Mouse (Mus musculus) forebrain, embryonic 12.5 days (tissue): ENCODE measurements around the gene Rhbdd1. TPM values are rescaled to one million over a fixed set of nuclear protein-coding genes. Genes with fewer than 3 reads are reported as not detected.
A peak's percentile ranks its signal among the peaks of the same experiment; 100 is the strongest.

Experiments used
- ATAC-seq: fragments of 200-750 bp; cut with Nextera tagmentation; 2 replicates; pipeline ENCODE4 v1.8.0; 2017; ENCODE audit warnings: moderate TSS enrichment; ENCODE audit not compliant: low FRiP score
- H3K27ac ChIP-seq: fragments of 300-500 bp; sonication (generic); 2 replicates; pipeline ENCODE4 v1.5.1; 2016; ENCODE audit warnings: mild to moderate bottlenecking
- H3K27me3 ChIP-seq: fragments of 300-500 bp; sonication (generic); 2 replicates; pipeline ENCODE4 v1.6.1; 2016; ENCODE audit warnings: mild to moderate bottlenecking
- H3K36me3 ChIP-seq: fragments of 300-500 bp; sonication (generic); replicated peaks from 2 replicates; pipeline ENCODE4 v1.6.1; 2016; ENCODE audit warnings: mild to moderate bottlenecking
- H3K4me1 ChIP-seq: fragments of 300-500 bp; sonication (generic); 2 replicates; pipeline ENCODE4 v1.6.1; 2016
- H3K4me2 ChIP-seq: fragments of 300-500 bp; sonication (generic); 2 replicates; pipeline ENCODE4 v1.6.1; 2016; ENCODE audit warnings: mild to moderate bottlenecking, moderate library complexity
- H3K4me3 ChIP-seq: fragments of 300-500 bp; sonication (generic); replicated peaks from 2 replicates; pipeline ENCODE4 v1.5.1; 2016; ENCODE audit warnings: mild to moderate bottlenecking
- H3K9ac ChIP-seq: fragments of 300-500 bp; sonication (generic); 2 replicates; pipeline ENCODE4 v1.6.1; 2016; ENCODE audit warnings: mild to moderate bottlenecking
- H3K9me3 ChIP-seq: fragments of 300-500 bp; sonication (generic); 2 replicates; pipeline ENCODE4 v1.6.1; 2016
- WGBS: fragments of 180-500 bp; shearing (Covaris S2); methylation state at CpG from one replicate; pipeline ENCODE4 v1.1.7; 2016; 5-methylcytosine and 5-hydroxymethylcytosine counted together
- polyA plus RNA-seq: library from polyadenylated mRNA; unstranded; fragments of >200 nt; fragmentation: Nextera tagmentation; extraction: Ambion mirVana; gene quantifications from 2 replicates; pipeline ENCODE4 v1.2.1, GENCODE M21; 2016

The Rhbdd1 gene
- polyA plus RNA-seq, 1 experiment from 2014 or later, result 8.9 TPM

DNA sequence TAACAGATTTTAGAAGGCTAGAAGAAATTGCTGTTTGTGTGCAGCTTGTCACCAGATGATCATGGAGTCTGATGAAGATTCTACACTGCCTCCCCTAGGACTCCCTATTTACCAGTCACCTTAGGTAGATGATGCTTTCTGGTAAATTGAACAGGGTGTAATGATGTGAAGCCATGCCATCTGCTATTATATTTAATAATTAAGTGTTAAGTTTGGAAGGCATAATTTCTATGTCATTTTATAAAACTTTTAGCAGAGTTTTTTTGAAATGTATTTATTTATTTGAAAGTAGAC lies 13.6 kb downstream of the Rhbdd1 start:
- H3K27ac ChIP-seq, result no peak overlapping the region
- peaks cover 16% of the 10 kb centered on the region for H3K4me1 ChIP-seq
- no peak overlapping the region for H3K9ac ChIP-seq
- H3K4me2 ChIP-seq, result no peak overlapping the region
- ATAC-seq, result peak; percentile 51
- no peaks in the 10 kb centered on the region for H3K9me3 ChIP-seq
- H3K4me3 ChIP-seq, result no peak overlapping the region
- H3K27me3 ChIP-seq, result no peaks in the 10 kb centered on the region
- H3K36me3 ChIP-seq, result no peaks in the 10 kb centered on the region

DNA sequence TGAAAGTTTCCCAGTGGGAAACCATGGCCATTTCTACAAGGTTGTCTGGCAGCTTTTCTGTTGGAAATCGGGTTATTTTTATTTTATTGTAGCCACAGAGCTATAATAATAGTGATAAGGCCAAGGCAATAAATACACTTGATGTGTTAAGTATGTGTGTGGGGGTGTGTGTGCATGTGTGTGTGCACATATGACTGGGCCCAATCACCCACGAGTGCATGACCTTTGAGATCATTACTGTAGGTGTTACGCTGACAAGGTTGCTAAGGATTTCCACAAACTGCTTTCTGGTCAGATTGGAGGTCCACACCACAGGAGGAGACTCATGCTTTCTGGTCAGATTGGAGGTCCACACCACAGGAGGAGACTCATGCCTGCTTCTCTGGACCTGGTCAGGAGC lies 18.3 kb downstream of the Rhbdd1 start:
- no peak for ATAC-seq
- 87% methylated on average over 3 of the region's 3 CpGs for WGBS
- Histone ChIP-seq H3K4me2 (no peak overlapping the region), H3K27ac (no peak overlapping the region), H3K9ac (no peak overlapping the region), H3K9me3 (no peaks in the 10 kb centered on the region), H3K27me3 (no peaks in the 10 kb centered on the region), H3K36me3 (no peaks in the 10 kb centered on the region), H3K4me3 (no peak overlapping the region), H3K4me1 (peaks cover 9% of the 10 kb centered on the region)

GRCm38 (mm10) chr1:82353089-82353488 lies 36.8 kb downstream of the Rhbdd1 start:
- no peaks in the 10 kb centered on the region for H3K9me3 ChIP-seq
- no peak overlapping the region for H3K9ac ChIP-seq
- H3K27me3 ChIP-seq, result no peaks in the 10 kb centered on the region
- WGBS, result 88% methylated on average over 2 of the region's 2 CpGs
- H3K4me1 ChIP-seq, result no peaks in the 10 kb centered on the region
- no peak overlapping the region for H3K4me3 ChIP-seq
- peak; percentile 60; the same call in 1 of the 2 replicates for ATAC-seq
- no peak overlapping the region for H3K27ac ChIP-seq
- H3K36me3 ChIP-seq, result no peaks in the 10 kb centered on the region
- H3K4me2 ChIP-seq, result no peak overlapping the region

DNA sequence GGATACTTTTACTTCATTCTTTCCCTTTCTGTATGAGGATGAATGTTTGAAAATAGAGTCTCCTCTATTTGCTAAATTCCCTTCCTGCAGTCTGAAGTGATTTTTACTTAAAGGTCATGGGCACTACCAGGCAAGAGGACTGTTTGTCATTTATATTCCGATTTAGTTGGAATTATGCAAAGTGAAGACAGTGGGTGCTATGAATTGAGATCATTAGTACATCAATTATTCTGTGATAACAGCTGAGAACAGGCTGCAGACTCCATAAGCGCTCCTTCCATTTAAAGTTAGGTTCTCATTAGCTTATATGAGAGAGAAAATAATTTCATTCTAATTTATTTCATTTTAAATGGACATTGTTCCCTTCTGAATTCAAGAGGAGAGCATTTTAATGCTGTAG lies 37.5 kb downstream of the Rhbdd1 start:
- WGBS, result 62% methylated on average over 2 of the region's 2 CpGs

DNA sequence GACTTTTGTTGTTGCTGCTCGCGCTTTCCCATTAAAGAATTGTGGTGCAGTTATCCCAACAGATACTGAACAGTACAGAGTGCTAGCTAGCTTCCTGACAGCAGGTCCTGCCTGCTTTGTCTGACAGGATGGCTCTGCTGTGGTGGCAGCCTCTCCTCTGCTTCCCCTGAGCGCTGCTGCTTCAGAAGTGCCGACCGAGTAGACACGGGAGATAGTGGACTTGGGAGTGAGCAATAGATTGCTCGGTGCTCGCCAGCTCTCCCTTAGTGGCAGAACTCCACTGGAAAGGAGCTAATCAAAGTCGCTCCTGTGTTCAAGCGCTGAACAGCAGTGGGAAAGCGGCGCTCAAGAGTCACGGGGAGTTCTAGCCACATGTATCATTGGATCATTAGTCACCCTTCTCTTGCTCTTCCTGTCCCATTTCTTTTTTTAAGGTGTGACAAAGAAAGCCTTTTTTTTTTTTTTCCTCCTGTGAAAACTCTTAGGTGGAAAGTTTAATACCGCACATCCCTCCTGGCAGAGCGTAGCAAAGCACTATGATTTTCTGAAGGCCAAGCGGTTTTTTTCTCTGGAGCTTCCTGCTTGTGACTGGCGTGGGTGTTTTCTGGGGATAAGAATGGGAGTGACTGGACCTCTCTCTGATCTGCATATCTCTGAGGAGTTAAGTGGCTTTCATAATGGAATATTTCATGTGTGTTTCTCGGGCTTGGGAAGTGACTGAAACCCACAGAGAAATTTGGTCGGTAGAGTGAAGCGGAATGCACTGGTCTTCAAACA lies 42.8 kb downstream of the Rhbdd1 start:
- no peak overlapping the region for H3K4me2 ChIP-seq
- no peaks in the 10 kb centered on the region for H3K9me3 ChIP-seq
- H3K9ac ChIP-seq, result no peak overlapping the region
- H3K4me3 ChIP-seq, result no peak overlapping the region
- no peak overlapping the region for H3K27ac ChIP-seq
- ATAC-seq, result no peak
- H3K4me1 ChIP-seq, result peaks cover 19% of the 10 kb centered on the region
- H3K36me3 ChIP-seq, result no peaks in the 10 kb centered on the region
- H3K27me3 ChIP-seq, result no peaks in the 10 kb centered on the region
- WGBS, result 69% methylated on average over 20 of the region's 20 CpGs

More for the DNA sequence above, 37.5 kb downstream of the Rhbdd1 start:
- Histone ChIP-seq H3K27me3 (no peaks in the 10 kb centered on the region), H3K4me3 (no peak overlapping the region), H3K27ac (no peak overlapping the region), H3K9me3 (no peaks in the 10 kb centered on the region), H3K36me3 (no peaks in the 10 kb centered on the region), H3K4me1 (peaks cover under 1% of the 10 kb centered on the region), H3K9ac (no peak overlapping the region), H3K4me2 (no peak overlapping the region)
- ATAC-seq, result peak; percentile 57; the same call in 1 of the 2 replicates

- no peaks in the 10 kb centered on the region for H3K9me3 ChIP-seq
- H3K4me3 ChIP-seq, result no peak overlapping the region
- H3K4me1 ChIP-seq, result peaks cover 24% of the 10 kb centered on the region
- no peak overlapping the region for H3K9ac ChIP-seq
- ATAC-seq, result no peak
- H3K27ac ChIP-seq, result no peak overlapping the region
- H3K36me3 ChIP-seq, result no peaks in the 10 kb centered on the region
- WGBS, result 90% methylated on average over 1 of the region's 1 CpGs
- H3K27me3 ChIP-seq, result no peaks in the 10 kb centered on the region
- H3K4me2 ChIP-seq, result no peak overlapping the region
These were observed 43.4 kb downstream of the Rhbdd1 start for GRCm38 (mm10) chr1:82359648-82360026.

- no peak overlapping the region for H3K27ac ChIP-seq
- no peaks in the 10 kb centered on the region for H3K27me3 ChIP-seq
- H3K4me1 ChIP-seq, result peaks cover 32% of the 10 kb centered on the region
- H3K36me3 ChIP-seq, result no peaks in the 10 kb centered on the region
- no peak overlapping the region for H3K4me3 ChIP-seq
- no peak overlapping the region for H3K9ac ChIP-seq
- no peak overlapping the region for H3K4me2 ChIP-seq
- WGBS, result 87% methylated on average over 4 of the region's 4 CpGs
- no peaks in the 10 kb centered on the region for H3K9me3 ChIP-seq
- no peak for ATAC-seq
These were observed 45.0 kb downstream of the Rhbdd1 start for GRCm38 (mm10) chr1:82361240-82361639.

DNA sequence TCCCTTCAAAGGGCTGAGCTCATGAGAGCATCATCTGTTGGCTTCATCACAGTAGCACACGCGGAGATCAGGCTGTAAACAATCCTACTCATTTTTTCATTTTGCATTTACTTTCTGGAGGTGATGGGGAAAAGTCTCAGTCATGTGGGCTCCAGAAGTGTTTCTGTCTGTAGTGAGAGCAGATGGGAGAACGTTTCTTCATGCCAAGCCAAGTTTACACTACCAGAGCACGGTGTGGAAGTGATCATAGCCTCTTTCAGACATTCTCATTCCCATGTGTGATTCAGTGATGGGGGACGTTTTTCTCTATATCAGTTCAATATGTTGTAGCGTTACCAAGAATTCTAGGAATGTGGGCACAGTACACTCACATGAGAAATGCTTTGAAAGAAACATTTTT lies 45.9 kb downstream of the Rhbdd1 start:
- Histone ChIP-seq H3K9me3 (no peaks in the 10 kb centered on the region), H3K36me3 (no peaks in the 10 kb centered on the region), H3K27ac (no peak overlapping the region), H3K4me3 (no peak overlapping the region), H3K4me2 (no peak overlapping the region), H3K9ac (no peak overlapping the region), H3K4me1 (peaks cover 32% of the 10 kb centered on the region), H3K27me3 (no peaks in the 10 kb centered on the region)
- WGBS, result 88% methylated on average over 6 of the region's 6 CpGs
- ATAC-seq, result no peak

DNA sequence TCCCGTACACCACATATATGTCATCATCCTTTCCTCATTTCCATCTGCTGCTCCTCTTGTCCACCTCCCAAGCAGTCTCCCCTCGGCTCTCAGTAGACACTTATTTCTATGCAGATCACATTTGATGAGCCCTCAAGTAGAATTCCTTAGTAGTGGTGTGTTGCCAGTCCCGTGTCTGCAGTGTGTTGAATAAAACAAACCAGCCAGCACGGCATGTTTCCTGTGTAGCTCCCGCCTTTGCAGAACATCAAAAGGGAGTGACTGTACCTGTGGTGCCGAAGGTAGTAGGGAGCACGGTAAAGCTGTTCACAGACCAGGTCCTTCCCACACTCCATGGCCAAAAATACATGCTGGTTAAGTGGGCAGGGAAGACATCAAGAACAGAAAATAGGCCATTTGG lies 47.8 kb downstream of the Rhbdd1 start:
- no peaks in the 10 kb centered on the region for H3K9me3 ChIP-seq
- ATAC-seq, result no peak
- no peaks in the 10 kb centered on the region for H3K36me3 ChIP-seq
- no peak overlapping the region for H3K4me2 ChIP-seq
- no peaks in the 10 kb centered on the region for H3K27me3 ChIP-seq
- no peak overlapping the region for H3K4me3 ChIP-seq
- no peak overlapping the region for H3K9ac ChIP-seq
- no peak overlapping the region; the same call in 1 of the 2 replicates for H3K27ac ChIP-seq
- 82% methylated on average over 7 of the region's 7 CpGs for WGBS
- peaks cover 28% of the 10 kb centered on the region for H3K4me1 ChIP-seq

- H3K9ac ChIP-seq, result no peak overlapping the region
- H3K4me3 ChIP-seq, result no peak overlapping the region
- peaks cover 25% of the 10 kb centered on the region for H3K4me1 ChIP-seq
- 0 out of 2 replicates have a peak, but pooled peaks have one; percentile 33 for ATAC-seq
- H3K27me3 ChIP-seq, result no peaks in the 10 kb centered on the region
- H3K4me2 ChIP-seq, result no peak overlapping the region
- no peaks in the 10 kb centered on the region for H3K9me3 ChIP-seq
- WGBS, result 67% methylated on average over 6 of the region's 6 CpGs
- H3K36me3 ChIP-seq, result no peaks in the 10 kb centered on the region
- H3K27ac ChIP-seq, result no peak overlapping the region; the same call in 1 of the 2 replicates
These were observed 48.2 kb downstream of the Rhbdd1 start for GRCm38 (mm10) chr1:82364468-82364867.

DNA sequence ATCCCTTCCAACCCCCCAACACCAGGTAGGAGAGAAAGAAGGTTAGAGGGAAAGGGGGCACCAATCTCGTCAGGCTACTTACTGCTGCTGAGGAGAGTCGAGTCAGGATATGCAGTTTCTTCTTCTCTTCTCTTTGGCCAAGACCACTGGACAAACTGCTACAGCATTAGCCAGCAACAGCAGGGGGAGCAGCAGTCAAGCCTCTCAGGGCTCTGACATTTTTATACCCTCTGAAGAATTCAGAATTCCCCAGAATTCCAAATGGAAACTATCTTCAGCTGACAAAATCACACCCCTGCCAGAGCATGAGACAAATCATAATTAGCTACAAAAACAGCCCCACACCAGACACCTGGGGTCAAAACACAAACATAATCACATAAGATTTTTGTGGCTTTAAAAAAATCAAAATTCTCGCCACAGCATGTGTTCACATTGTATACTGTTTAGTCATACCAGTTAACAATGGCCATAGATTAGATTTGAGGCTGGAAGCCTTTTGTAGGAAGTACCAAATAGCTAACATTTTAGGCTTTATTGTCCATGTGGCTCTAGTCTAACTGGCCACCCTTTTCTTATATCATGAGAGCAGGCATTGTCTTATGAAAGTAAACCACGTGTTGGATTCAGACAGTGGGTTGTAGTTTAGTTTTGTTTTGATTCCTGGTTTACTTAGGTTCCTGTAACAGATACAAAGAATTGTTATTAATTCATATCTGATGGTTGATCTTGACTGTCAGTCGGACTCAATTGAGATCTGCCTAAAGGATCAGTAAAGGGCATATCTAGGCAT lies 55.6 kb downstream of the Rhbdd1 start:
- no peak overlapping the region for H3K9ac ChIP-seq
- no peak overlapping the region for H3K27ac ChIP-seq
- ATAC-seq, result no peak
- no peaks in the 10 kb centered on the region; the same call in 1 of the 2 replicates for H3K4me1 ChIP-seq
- no peaks in the 10 kb centered on the region for H3K36me3 ChIP-seq
- H3K4me3 ChIP-seq, result no peak overlapping the region
- H3K27me3 ChIP-seq, result no peaks in the 10 kb centered on the region
- 75% methylated on average over 5 of the region's 5 CpGs for WGBS
- H3K4me2 ChIP-seq, result no peak overlapping the region
- H3K9me3 ChIP-seq, result no peaks in the 10 kb centered on the region

DNA sequence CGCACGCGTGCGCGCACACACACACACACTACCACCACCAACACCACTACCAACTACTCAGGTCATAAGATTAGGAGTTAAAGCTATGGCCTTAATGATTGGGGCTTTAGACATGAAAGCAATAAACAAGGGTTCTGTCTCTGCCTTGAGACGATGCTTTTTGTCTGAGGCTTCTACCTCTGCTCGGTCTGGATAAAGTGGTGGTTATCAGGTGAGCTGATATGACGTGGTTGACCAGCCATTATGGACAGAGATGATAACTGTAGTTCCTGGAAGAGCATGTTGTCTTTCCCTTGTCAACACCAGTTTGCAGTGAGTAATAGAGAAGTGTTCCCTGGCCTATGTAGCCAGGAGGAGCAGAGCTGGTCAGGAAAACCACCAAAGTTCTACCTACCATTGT lies 57.7 kb downstream of the Rhbdd1 start:
- no peak overlapping the region for H3K27ac ChIP-seq
- no peak overlapping the region for H3K9ac ChIP-seq
- H3K9me3 ChIP-seq, result no peaks in the 10 kb centered on the region
- H3K4me2 ChIP-seq, result no peak overlapping the region
- ATAC-seq, result no peak
- 97% methylated on average over 8 of the region's 8 CpGs for WGBS
- no peaks in the 10 kb centered on the region for H3K4me1 ChIP-seq
- no peaks in the 10 kb centered on the region for H3K27me3 ChIP-seq
- no peaks in the 10 kb centered on the region for H3K36me3 ChIP-seq
- no peak overlapping the region for H3K4me3 ChIP-seq
